Mouse (Mus musculus): ENCODE results near the gene Gm10600. TPM values are rescaled to one million over a fixed set of nuclear protein-coding genes. Genes with fewer than 3 reads are reported as not detected.
"Not testable (repeated sequence)": the region's sequence is repeated elsewhere in the genome, so short reads cannot be mapped to it uniquely, and the experiment has no call there.

Gm10600 gene
- not detected in 2 replicates for polyA plus RNA-seq (2012; rRNA removed)

GRCm38 (mm10) chr4:42240339-42240738 is at the start of gene Gm10600:
TSS of gene Gm10600 (plus strand) at chr4:42240639.
- H3K4me3 ChIP-seq (ENCODE audit: insufficient read depth, low read length); H3K4me1 ChIP-seq (ENCODE audit: control insufficient read depth, insufficient read depth, low read length); H3K27ac ChIP-seq (ENCODE audit: insufficient read depth, low read length): not testable (repeated sequence)

- not testable (repeated sequence) for H3K4me1 ChIP-seq (ENCODE audit: control insufficient read depth, insufficient read depth, low read length); H3K4me3 ChIP-seq (ENCODE audit: insufficient read depth, low read length); H3K27ac ChIP-seq (ENCODE audit: insufficient read depth, low read length)
Observed at GRCm38 (mm10) chr4:42255467-42255866, 15.0 kb downstream of the Gm10600 start, which contains the start of gene Ccl21b. TSS of gene Ccl21b (plus strand) at chr4:42255767.

Other genes with a start within 250 kb of the Gm10600 start
- 4.6 TPM in 2 replicates for gene Gm21093, start 205.9 kb upstream of the Gm10600 start, polyA plus RNA-seq (2012; rRNA removed)
- gene Gm3893, start 149.4 kb upstream of the Gm10600 start, polyA plus RNA-seq (2012; rRNA removed), result not detected in 2 replicates
- gene Gm13304, start 125.8 kb upstream of the Gm10600 start, polyA plus RNA-seq (2012; rRNA removed), result 0.19 and 0.40 TPM in 2 replicates
- gene Gm13306, start 87.2 kb upstream of the Gm10600 start, polyA plus RNA-seq (2012; rRNA removed), result 25.1 and 26.7 TPM in 2 replicates
- gene Gm13305, start 72.0 kb upstream of the Gm10600 start, polyA plus RNA-seq (2012; rRNA removed), result 1.6 and 2.1 TPM in 2 replicates
- not detected in 2 replicates for gene Ccl21b, start 15.1 kb downstream of the Gm10600 start, polyA plus RNA-seq (2012; rRNA removed)
- not detected in 2 replicates for gene Gm21953, start 53.6 kb downstream of the Gm10600 start, polyA plus RNA-seq (2012; rRNA removed)
- gene Fam205a3, start 77.7 kb downstream of the Gm10600 start, polyA plus RNA-seq (2012; rRNA removed), result 0.44 and 1.1 TPM in 2 replicates
- gene Gm21586, start 198.7 kb downstream of the Gm10600 start, polyA plus RNA-seq (2012; rRNA removed), result not detected in 2 replicates
- 1.8 and 2.1 TPM in 2 replicates for gene Gm2163, start 226.1 kb downstream of the Gm10600 start, polyA plus RNA-seq (2012; rRNA removed)